Mouse (Mus musculus): ENCODE results near the gene Sema4d.

DNA sequence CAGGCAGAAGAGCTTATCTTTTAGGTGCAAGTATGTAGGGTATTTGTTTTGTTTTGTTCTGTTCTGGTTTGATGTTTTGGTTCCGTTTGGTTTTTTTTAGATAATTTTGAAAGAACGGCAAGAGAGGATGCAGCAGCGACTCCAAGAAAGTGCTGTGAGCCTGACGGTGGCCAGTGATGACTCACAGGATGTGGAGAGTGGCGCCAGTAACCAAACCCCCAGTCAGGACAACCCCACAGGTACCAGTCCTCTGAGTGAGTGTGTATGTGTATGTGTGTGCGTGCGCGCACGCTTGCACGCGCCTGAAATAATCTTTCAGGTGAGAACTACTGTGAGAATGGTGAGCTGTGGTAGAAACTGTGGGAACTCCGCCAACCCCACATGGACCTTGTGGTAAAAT, 116.5 kb downstream of the Sema4d start:
- TF ChIP-seq HCFC1 (IDR thresholded peaks at IDR 0.05; ENCODE audit: borderline replicate concordance, insufficient read depth, low read length) (no peak), MAFK (IDR thresholded peaks at IDR 0.05; ENCODE audit: insufficient read depth, low read depth, low read length) (no peak), ZC3H11A (IDR thresholded peaks at IDR 0.05; ENCODE audit: borderline replicate concordance, low read depth, low read length) (no peak)
